Mouse (Mus musculus): Measurements from ENCODE around the gene Itpkc. TPM values are rescaled to one million over a fixed set of nuclear protein-coding genes. Genes with fewer than 3 reads are reported as not detected.

Itpkc gene
- polyA plus RNA-seq, 1 experiment from 2014 or later: 11.6 TPM

GRCm38 (mm10) chr7:27266515-27267128 is 38.2 kb upstream of the Itpkc start:
- no peak overlapping the region for H3K4me2 ChIP-seq (replicated peaks; ENCODE audit: low read depth)
- DNase-seq (ENCODE audit: low spot score) (no peak), ATAC-seq (ENCODE audit: low FRiP score, low TSS enrichment) (no peak)
- no peaks in the 10 kb centered on the region for H3K9me3 ChIP-seq (ENCODE audit: control insufficient read depth, low read length)
- H3K9ac ChIP-seq (ENCODE audit: low read length): no peak overlapping the region
- H3K36me3 ChIP-seq (ENCODE audit: control insufficient read depth, insufficient read depth, low read length): peaks cover 14% of the 10 kb centered on the region
- no peak overlapping the region for H3K4me3 ChIP-seq (ENCODE audit: low read depth, low read length)
- H3K4me1 ChIP-seq (replicated peaks; ENCODE audit: control insufficient read depth, insufficient read depth): no peaks in the 10 kb centered on the region
- WGBS: 76% methylated on average over 20 of the region's 20 CpGs
- H3K27me3 ChIP-seq (ENCODE audit: control insufficient read depth, insufficient read depth, low read length): no peaks in the 10 kb centered on the region
- H3K27ac ChIP-seq (replicated peaks): no peak overlapping the region
- no peak for TF ChIP-seq CTCF (IDR thresholded peaks at IDR 0.05; ENCODE audit: low read depth)
- no peak for TF ChIP-seq EP300 (optimal IDR thresholded peaks at IDR 0.05)

GRCm38 (mm10) chr7:27264761-27265160 is 36.3 kb upstream of the Itpkc start:
- H3K27me3 ChIP-seq (ENCODE audit: control insufficient read depth, insufficient read depth, low read length): no peaks in the 10 kb centered on the region
- H3K4me3 ChIP-seq (ENCODE audit: low read depth, low read length): no peak overlapping the region
- H3K4me1 ChIP-seq (replicated peaks; ENCODE audit: control insufficient read depth, insufficient read depth): 0 out of 2 replicates have a peak, but pooled peaks cover 2% of the 10 kb centered on the region
- TF ChIP-seq CTCF (IDR thresholded peaks at IDR 0.05; ENCODE audit: low read depth) (no peak), EP300 (optimal IDR thresholded peaks at IDR 0.05) (no peak)
- H3K9ac ChIP-seq (ENCODE audit: low read length): no peak overlapping the region
- ATAC-seq (ENCODE audit: low FRiP score, low TSS enrichment) (no peak), DNase-seq (ENCODE audit: low spot score) (no peak)
- 85% methylated on average over 12 of the region's 12 CpGs for WGBS
- no peak overlapping the region for H3K27ac ChIP-seq (replicated peaks)
- H3K36me3 ChIP-seq (ENCODE audit: control insufficient read depth, insufficient read depth, low read length): peaks cover 7% of the 10 kb centered on the region
- no peak overlapping the region for H3K4me2 ChIP-seq (replicated peaks; ENCODE audit: low read depth)
- no peaks in the 10 kb centered on the region for H3K9me3 ChIP-seq (ENCODE audit: control insufficient read depth, low read length)

GRCm38 (mm10) chr7:27261888-27262287 is 33.4 kb upstream of the Itpkc start:
- DNase-seq (ENCODE audit: low spot score) (no peak), ATAC-seq (ENCODE audit: low FRiP score, low TSS enrichment) (no peak)
- Histone ChIP-seq H3K36me3 (ENCODE audit: control insufficient read depth, insufficient read depth, low read length) (0 out of 2 replicates have a peak, but pooled peaks cover 2% of the 10 kb centered on the region), H3K9ac (ENCODE audit: low read length) (no peak overlapping the region), H3K27me3 (ENCODE audit: control insufficient read depth, insufficient read depth, low read length) (no peaks in the 10 kb centered on the region), H3K27ac (replicated peaks) (no peak overlapping the region), H3K4me2 (replicated peaks; ENCODE audit: low read depth) (no peak overlapping the region), H3K4me1 (replicated peaks; ENCODE audit: control insufficient read depth, insufficient read depth) (0 out of 2 replicates have a peak, but pooled peaks cover 2% of the 10 kb centered on the region), H3K4me3 (ENCODE audit: low read depth, low read length) (no peak overlapping the region), H3K9me3 (ENCODE audit: control insufficient read depth, low read length) (no peaks in the 10 kb centered on the region)
- TF ChIP-seq EP300 (optimal IDR thresholded peaks at IDR 0.05) (no peak), CTCF (IDR thresholded peaks at IDR 0.05; ENCODE audit: low read depth) (no peak)
- WGBS: 76% methylated on average over 6 of the region's 6 CpGs

GRCm38 (mm10) chr7:27260856-27261255 is 32.4 kb upstream of the Itpkc start:
- Histone ChIP-seq H3K36me3 (ENCODE audit: control insufficient read depth, insufficient read depth, low read length) (0 out of 2 replicates have a peak, but pooled peaks cover 2% of the 10 kb centered on the region), H3K4me2 (replicated peaks; ENCODE audit: low read depth) (no peak overlapping the region), H3K27ac (replicated peaks) (no peak overlapping the region), H3K4me1 (replicated peaks; ENCODE audit: control insufficient read depth, insufficient read depth) (0 out of 2 replicates have a peak, but pooled peaks cover 2% of the 10 kb centered on the region), H3K9me3 (ENCODE audit: control insufficient read depth, low read length) (no peaks in the 10 kb centered on the region), H3K9ac (ENCODE audit: low read length) (no peak overlapping the region), H3K4me3 (ENCODE audit: low read depth, low read length) (no peak overlapping the region), H3K27me3 (ENCODE audit: control insufficient read depth, insufficient read depth, low read length) (no peaks in the 10 kb centered on the region)
- no peak for ATAC-seq (ENCODE audit: low FRiP score, low TSS enrichment)
- TF ChIP-seq EP300 (optimal IDR thresholded peaks at IDR 0.05) (no peak), CTCF (IDR thresholded peaks at IDR 0.05; ENCODE audit: low read depth) (no peak)
- DNase-seq (ENCODE audit: low spot score): no peak
- WGBS: 65% methylated on average over 7 of the region's 7 CpGs

- H3K9me3 ChIP-seq (ENCODE audit: control insufficient read depth, low read length): no peaks in the 10 kb centered on the region
- 0 out of 2 replicates have a peak, but pooled peaks cover 2% of the 10 kb centered on the region for H3K4me1 ChIP-seq (replicated peaks; ENCODE audit: control insufficient read depth, insufficient read depth)
- ATAC-seq (ENCODE audit: low FRiP score, low TSS enrichment) (no peak), DNase-seq (ENCODE audit: low spot score) (no peak)
- H3K4me3 ChIP-seq (ENCODE audit: low read depth, low read length): peak overlapping the region; percentile 81
- H3K36me3 ChIP-seq (ENCODE audit: control insufficient read depth, insufficient read depth, low read length): 0 out of 2 replicates have a peak, but pooled peaks cover 2% of the 10 kb centered on the region
- peak overlapping the region; percentile 87 for H3K27ac ChIP-seq (replicated peaks)
- no peak for TF ChIP-seq CTCF (IDR thresholded peaks at IDR 0.05; ENCODE audit: low read depth)
- TF ChIP-seq EP300 (optimal IDR thresholded peaks at IDR 0.05): no peak
- 16% methylated on average over 5 of the region's 5 CpGs for WGBS
- peak overlapping the region; percentile 72 for H3K4me2 ChIP-seq (replicated peaks; ENCODE audit: low read depth)
- H3K27me3 ChIP-seq (ENCODE audit: control insufficient read depth, insufficient read depth, low read length): no peaks in the 10 kb centered on the region
- peak overlapping the region; percentile 92 for H3K9ac ChIP-seq (ENCODE audit: low read length)
These were observed 31.3 kb upstream of the Itpkc start for GRCm38 (mm10) chr7:27259771-27260170.

- 0 out of 2 replicates have a peak, but pooled peaks cover 2% of the 10 kb centered on the region for H3K4me1 ChIP-seq (replicated peaks; ENCODE audit: control insufficient read depth, insufficient read depth)
- TF ChIP-seq CTCF (IDR thresholded peaks at IDR 0.05; ENCODE audit: low read depth): no peak
- TF ChIP-seq EP300 (optimal IDR thresholded peaks at IDR 0.05): no peak
- peak; percentile 28 for DNase-seq (ENCODE audit: low spot score)
- no peaks in the 10 kb centered on the region for H3K27me3 ChIP-seq (ENCODE audit: control insufficient read depth, insufficient read depth, low read length)
- peak overlapping the region; percentile 72 for H3K4me2 ChIP-seq (replicated peaks; ENCODE audit: low read depth)
- peak overlapping the region; percentile 87 for H3K27ac ChIP-seq (replicated peaks)
- no peak for ATAC-seq (ENCODE audit: low FRiP score, low TSS enrichment)
- 6% methylated on average over 9 of the region's 9 CpGs for WGBS
- H3K9me3 ChIP-seq (ENCODE audit: control insufficient read depth, low read length): no peaks in the 10 kb centered on the region
- peak overlapping the region; percentile 92 for H3K9ac ChIP-seq (ENCODE audit: low read length)
- 0 out of 2 replicates have a peak, but pooled peaks cover 2% of the 10 kb centered on the region for H3K36me3 ChIP-seq (ENCODE audit: control insufficient read depth, insufficient read depth, low read length)
- peak overlapping the region; percentile 81 for H3K4me3 ChIP-seq (ENCODE audit: low read depth, low read length)
These were observed 30.8 kb upstream of the Itpkc start for GRCm38 (mm10) chr7:27259271-27259721.
